Mouse (Mus musculus): ENCODE results near the gene Gja5.

DNA sequence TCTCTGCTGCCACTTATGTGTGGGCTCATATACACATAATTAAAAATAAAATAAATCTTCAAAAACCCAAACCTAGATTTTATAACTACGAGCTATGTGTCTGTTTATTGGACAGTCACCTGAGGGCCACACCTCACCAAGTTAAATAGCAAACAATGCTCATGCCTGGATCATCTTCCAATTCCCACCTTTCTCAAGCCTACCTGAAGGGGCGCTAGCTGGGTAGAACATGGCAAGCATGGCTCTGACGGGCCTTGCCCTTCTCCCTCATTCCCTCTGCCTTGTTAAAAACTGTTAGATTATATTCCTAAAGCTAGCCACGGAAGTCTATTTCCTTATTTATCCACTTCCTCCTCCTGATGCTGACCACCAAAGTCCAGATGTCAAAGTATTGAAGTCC is 173.9 kb downstream of the Gja5 start:
- TF ChIP-seq POLR2A (IDR thresholded peaks at IDR 0.05; ENCODE audit: extremely low read depth, insufficient read depth, low read length) (no peak), CTCF (IDR thresholded peaks at IDR 0.05; ENCODE audit: extremely low read depth, insufficient read depth, low read length) (no peak)
